Mouse (Mus musculus): ENCODE measurements around the gene Pla2g2c. TPM values are rescaled to one million over a fixed set of nuclear protein-coding genes. Genes with fewer than 3 reads are reported as not detected.

The Pla2g2c gene
- polyA plus RNA-seq, 1 experiment = not detected

- H3ac ChIP-seq (ENCODE audit: control insufficient read depth, insufficient read length) = no peak overlapping the region
- no peaks in the 10 kb centered on the region for H3K79me2 ChIP-seq (ENCODE audit: control insufficient read depth, insufficient read depth)
- peaks cover 32% of the 10 kb centered on the region for H3K27me3 ChIP-seq (ENCODE audit: control insufficient read depth, insufficient read depth, insufficient read length)
- H3K4me2 ChIP-seq (ENCODE audit: low read depth) = no peak overlapping the region
- TF ChIP-seq MYOD1 (IDR thresholded peaks at IDR 0.05; ENCODE audit: control insufficient read depth in 1 of 3, insufficient read length in 2 of 3, low read depth in 2 of 3) = no peak
- TF ChIP-seq TCF12 (IDR thresholded peaks at IDR 0.05; ENCODE audit: insufficient read depth, poor library complexity, severe bottlenecking) = no peak
- no peak for TF ChIP-seq USF1 (IDR thresholded peaks at IDR 0.05; ENCODE audit: low read depth)
- TF ChIP-seq TCF3 (IDR thresholded peaks at IDR 0.05; ENCODE audit: insufficient read length, low read depth) = no peak
- TF ChIP-seq MAX (IDR thresholded peaks at IDR 0.05; ENCODE audit: low read depth) = no peak
- no peak for TF ChIP-seq E2F4 (IDR thresholded peaks at IDR 0.05; ENCODE audit: insufficient read depth)
- TF ChIP-seq REST (IDR thresholded peaks at IDR 0.05; ENCODE audit: insufficient read depth, insufficient read length) = no peak
- TF ChIP-seq MYOG (IDR thresholded peaks at IDR 0.05; ENCODE audit: control insufficient read depth in 1 of 3, insufficient read depth in 1 of 3, insufficient read length in 2 of 3, low read depth in 2 of 3) = no peak
- TF ChIP-seq POLR2A (IDR thresholded peaks at IDR 0.05; ENCODE audit: insufficient read length, low read depth) = no peak
- no peak for TF ChIP-seq POLR2AphosphoS2 (IDR thresholded peaks at IDR 0.05; ENCODE audit: insufficient read length, low read depth)
- TF ChIP-seq CEBPB (IDR thresholded peaks at IDR 0.05; ENCODE audit: insufficient read depth, poor library complexity, severe bottlenecking) = no peak
- TF ChIP-seq SRF (IDR thresholded peaks at IDR 0.05; ENCODE audit: control insufficient read depth, insufficient read length, low read depth) = no peak
- no peaks in the 10 kb centered on the region for H3K36me3 ChIP-seq (ENCODE audit: control insufficient read depth, insufficient read depth)
- H3K4me3 ChIP-seq = no peak overlapping the region
Observed at GRCm38 (mm10) chr4:138725751-138726150, 1.2 kb downstream of the Pla2g2c start.

GRCm38 (mm10) chr4:138729018-138729703, 4.6 kb downstream of the Pla2g2c start:
- TF ChIP-seq TCF3 (IDR thresholded peaks at IDR 0.05; ENCODE audit: insufficient read length, low read depth) (no peak), MYOD1 (IDR thresholded peaks at IDR 0.05; ENCODE audit: control insufficient read depth in 1 of 3, insufficient read length in 2 of 3, low read depth in 2 of 3) (no peak), E2F4 (IDR thresholded peaks at IDR 0.05; ENCODE audit: insufficient read depth) (no peak), CEBPB (IDR thresholded peaks at IDR 0.05; ENCODE audit: insufficient read depth, poor library complexity, severe bottlenecking) (no peak), POLR2A (IDR thresholded peaks at IDR 0.05; ENCODE audit: insufficient read length, low read depth) (no peak), REST (IDR thresholded peaks at IDR 0.05; ENCODE audit: insufficient read depth, insufficient read length) (no peak), SRF (IDR thresholded peaks at IDR 0.05; ENCODE audit: control insufficient read depth, insufficient read length, low read depth) (no peak), MYOG (IDR thresholded peaks at IDR 0.05; ENCODE audit: control insufficient read depth in 1 of 3, insufficient read depth in 1 of 3, insufficient read length in 2 of 3, low read depth in 2 of 3) (no peak), TCF12 (IDR thresholded peaks at IDR 0.05; ENCODE audit: insufficient read depth, poor library complexity, severe bottlenecking) (no peak), POLR2AphosphoS2 (IDR thresholded peaks at IDR 0.05; ENCODE audit: insufficient read length, low read depth) (no peak), USF1 (IDR thresholded peaks at IDR 0.05; ENCODE audit: low read depth) (no peak), MAX (IDR thresholded peaks at IDR 0.05; ENCODE audit: low read depth) (no peak)
- Histone ChIP-seq H3K27me3 (ENCODE audit: control insufficient read depth, insufficient read depth, insufficient read length) (peaks cover 19% of the 10 kb centered on the region), H3K36me3 (ENCODE audit: control insufficient read depth, insufficient read depth) (no peaks in the 10 kb centered on the region), H3K4me2 (ENCODE audit: low read depth) (no peak overlapping the region), H3K4me3 (no peak overlapping the region), H3K79me2 (ENCODE audit: control insufficient read depth, insufficient read depth) (no peaks in the 10 kb centered on the region), H3ac (ENCODE audit: control insufficient read depth, insufficient read length) (no peak overlapping the region)

- Histone ChIP-seq H3K4me3 (no peak overlapping the region), H3K36me3 (ENCODE audit: control insufficient read depth, insufficient read depth) (no peaks in the 10 kb centered on the region), H3ac (ENCODE audit: control insufficient read depth, insufficient read length) (no peak overlapping the region), H3K79me2 (ENCODE audit: control insufficient read depth, insufficient read depth) (no peaks in the 10 kb centered on the region), H3K27me3 (ENCODE audit: control insufficient read depth, insufficient read depth, insufficient read length) (peaks cover 41% of the 10 kb centered on the region), H3K4me2 (ENCODE audit: low read depth) (no peak overlapping the region)
- TF ChIP-seq TCF3 (IDR thresholded peaks at IDR 0.05; ENCODE audit: insufficient read length, low read depth) (no peak), SRF (IDR thresholded peaks at IDR 0.05; ENCODE audit: control insufficient read depth, insufficient read length, low read depth) (no peak), MYOD1 (IDR thresholded peaks at IDR 0.05; ENCODE audit: control insufficient read depth in 1 of 3, insufficient read length in 2 of 3, low read depth in 2 of 3) (no peak), USF1 (IDR thresholded peaks at IDR 0.05; ENCODE audit: low read depth) (no peak), E2F4 (IDR thresholded peaks at IDR 0.05; ENCODE audit: insufficient read depth) (no peak), MYOG (IDR thresholded peaks at IDR 0.05; ENCODE audit: control insufficient read depth in 1 of 3, insufficient read depth in 1 of 3, insufficient read length in 2 of 3, low read depth in 2 of 3) (no peak), POLR2AphosphoS2 (IDR thresholded peaks at IDR 0.05; ENCODE audit: insufficient read length, low read depth) (no peak), TCF12 (IDR thresholded peaks at IDR 0.05; ENCODE audit: insufficient read depth, poor library complexity, severe bottlenecking) (no peak)
Observed at GRCm38 (mm10) chr4:138734105-138734504, 9.5 kb downstream of the Pla2g2c start.

DNA sequence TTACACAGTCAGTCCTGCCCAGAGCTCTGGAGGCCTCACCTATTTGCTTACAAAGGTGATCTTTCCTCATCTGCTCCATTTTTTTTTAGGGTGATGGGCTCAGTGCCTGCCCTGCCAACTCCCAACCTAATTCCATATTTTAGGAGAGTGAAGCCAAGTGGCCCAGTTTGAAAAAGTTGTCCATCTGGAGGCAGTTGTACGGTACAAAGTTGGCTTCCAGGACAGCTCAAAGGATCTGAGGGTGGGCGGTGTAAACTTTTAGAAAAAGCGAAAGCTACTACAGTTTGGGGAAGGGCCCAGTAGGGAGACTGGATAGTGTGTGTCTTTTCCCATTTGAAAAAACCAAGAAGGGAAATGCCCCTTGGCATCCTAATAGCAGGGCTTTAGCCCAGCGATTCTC, 10.3 kb downstream of the Pla2g2c start:
- TF ChIP-seq TCF3 (IDR thresholded peaks at IDR 0.05; ENCODE audit: insufficient read length, low read depth) (no peak), POLR2AphosphoS2 (IDR thresholded peaks at IDR 0.05; ENCODE audit: insufficient read length, low read depth) (no peak)
- Histone ChIP-seq H3K79me2 (ENCODE audit: control insufficient read depth, insufficient read depth) (no peaks in the 10 kb centered on the region), H3ac (ENCODE audit: control insufficient read depth, insufficient read length) (no peak overlapping the region), H3K4me2 (ENCODE audit: low read depth) (no peak overlapping the region), H3K36me3 (ENCODE audit: control insufficient read depth, insufficient read depth) (no peaks in the 10 kb centered on the region), H3K27me3 (ENCODE audit: control insufficient read depth, insufficient read depth, insufficient read length) (peaks cover 46% of the 10 kb centered on the region), H3K4me3 (no peak overlapping the region)

- H3K4me2 ChIP-seq (ENCODE audit: low read depth) = no peak within 1 kb of the TSS
- no peak for TF ChIP-seq POLR2A (IDR thresholded peaks at IDR 0.05; ENCODE audit: insufficient read length, low read depth)
- TF ChIP-seq MAX (IDR thresholded peaks at IDR 0.05; ENCODE audit: low read depth) = no peak
- no peak for TF ChIP-seq TCF12 (IDR thresholded peaks at IDR 0.05; ENCODE audit: insufficient read depth, poor library complexity, severe bottlenecking)
- TF ChIP-seq MYOD1 (IDR thresholded peaks at IDR 0.05; ENCODE audit: control insufficient read depth in 1 of 3, insufficient read length in 2 of 3, low read depth in 2 of 3) = no peak
- no peak for TF ChIP-seq SRF (IDR thresholded peaks at IDR 0.05; ENCODE audit: control insufficient read depth, insufficient read length, low read depth)
- no peak for TF ChIP-seq TCF3 (IDR thresholded peaks at IDR 0.05; ENCODE audit: insufficient read length, low read depth)
- TF ChIP-seq POLR2AphosphoS2 (IDR thresholded peaks at IDR 0.05; ENCODE audit: insufficient read length, low read depth) = no peak
- TF ChIP-seq CEBPB (IDR thresholded peaks at IDR 0.05; ENCODE audit: insufficient read depth, poor library complexity, severe bottlenecking) = no peak
- TF ChIP-seq E2F4 (IDR thresholded peaks at IDR 0.05; ENCODE audit: insufficient read depth) = no peak
- no peak for TF ChIP-seq REST (IDR thresholded peaks at IDR 0.05; ENCODE audit: insufficient read depth, insufficient read length)
- TF ChIP-seq MYOG (IDR thresholded peaks at IDR 0.05; ENCODE audit: control insufficient read depth in 1 of 3, insufficient read depth in 1 of 3, insufficient read length in 2 of 3, low read depth in 2 of 3) = no peak
- no peak for TF ChIP-seq USF1 (IDR thresholded peaks at IDR 0.05; ENCODE audit: low read depth)
- H3K27me3 ChIP-seq (ENCODE audit: control insufficient read depth, insufficient read depth, insufficient read length) = peaks cover 43% of the 10 kb centered on the region
- H3ac ChIP-seq (ENCODE audit: control insufficient read depth, insufficient read length) = no peak within 1 kb of the TSS
- no peaks in the 10 kb centered on the region for H3K79me2 ChIP-seq (ENCODE audit: control insufficient read depth, insufficient read depth)
- no peak within 1 kb of the TSS for H3K4me3 ChIP-seq
- H3K36me3 ChIP-seq (ENCODE audit: control insufficient read depth, insufficient read depth) = no peaks in the 10 kb centered on the region
Observed at GRCm38 (mm10) chr4:138737031-138737430, 12.4 kb downstream of the Pla2g2c start, which contains the start of gene Ubxn10. Ubxn10 (minus strand) TSS chr4:138737167.
